Mouse (Mus musculus): ENCODE data around the gene Kxd1. TPM values are rescaled to one million over a fixed set of nuclear protein-coding genes. Genes with fewer than 3 reads are reported as not detected.

Gene Kxd1
- polyA plus RNA-seq, 1 experiment from 2014 or later, result 29.0 TPM

GRCm38 (mm10) chr8:70494416-70494945, 33.3 kb downstream of the Kxd1 start:
- peaks cover 10% of the 10 kb centered on the region for H3K4me1 ChIP-seq (ENCODE audit: control insufficient read depth, low read depth, low read length)
- peaks cover 97% of the 10 kb centered on the region for H3K27me3 ChIP-seq (ENCODE audit: control insufficient read depth, insufficient read depth, low read depth, low read length)
- H3K27ac ChIP-seq (ENCODE audit: low read length), result no peak overlapping the region
- no peak for ATAC-seq (ENCODE audit: low read depth)
- no peak overlapping the region for H3K4me2 ChIP-seq (ENCODE audit: low read depth, low read length)
- no peak overlapping the region for H3K4me3 ChIP-seq (ENCODE audit: low read depth, low read length)
- H3K36me3 ChIP-seq (ENCODE audit: control insufficient read depth, insufficient read depth), result no peaks in the 10 kb centered on the region
- WGBS (ENCODE audit: insufficient replicate concordance), result 5% methylated on average over 25 of the region's 28 CpGs
- H3K9me3 ChIP-seq (replicated peaks; ENCODE audit: control insufficient read depth, low read length), result no peaks in the 10 kb centered on the region
- H3K9ac ChIP-seq (ENCODE audit: low read depth, low read length), result no peak overlapping the region

- no peaks in the 10 kb centered on the region for H3K9me3 ChIP-seq (replicated peaks; ENCODE audit: control insufficient read depth, low read length)
- 2% methylated on average over 47 of the region's 47 CpGs for WGBS (ENCODE audit: insufficient replicate concordance)
- peak overlapping the region; percentile 43; the same call in 1 of the 2 replicates for H3K4me3 ChIP-seq (ENCODE audit: low read depth, low read length)
- no peak overlapping the region for H3K9ac ChIP-seq (ENCODE audit: low read depth, low read length)
- no peak overlapping the region for H3K4me2 ChIP-seq (ENCODE audit: low read depth, low read length)
- peaks cover 15% of the 10 kb centered on the region for H3K4me1 ChIP-seq (ENCODE audit: control insufficient read depth, low read depth, low read length)
- H3K27ac ChIP-seq (ENCODE audit: low read length), result no peak overlapping the region
- peaks cover 100% of the 10 kb centered on the region for H3K27me3 ChIP-seq (ENCODE audit: control insufficient read depth, insufficient read depth, low read depth, low read length)
- H3K36me3 ChIP-seq (ENCODE audit: control insufficient read depth, insufficient read depth), result no peaks in the 10 kb centered on the region
- no peak for ATAC-seq (ENCODE audit: low read depth)
These were observed 33.9 kb downstream of the Kxd1 start for GRCm38 (mm10) chr8:70493692-70494415.

- no peak within 1 kb of the TSS for H3K9ac ChIP-seq (ENCODE audit: low read depth, low read length)
- no peaks in the 10 kb centered on the region for H3K9me3 ChIP-seq (replicated peaks; ENCODE audit: control insufficient read depth, low read length)
- H3K4me3 ChIP-seq (ENCODE audit: low read depth, low read length), result peak within 1 kb of the TSS; percentile 43
- H3K4me1 ChIP-seq (ENCODE audit: control insufficient read depth, low read depth, low read length), result peaks cover 23% of the 10 kb centered on the region
- peaks cover 100% of the 10 kb centered on the region for H3K27me3 ChIP-seq (ENCODE audit: control insufficient read depth, insufficient read depth, low read depth, low read length)
- H3K27ac ChIP-seq (ENCODE audit: low read length), result no peak within 1 kb of the TSS
- under 1% methylated on average over 64 of the region's 93 CpGs for WGBS (ENCODE audit: insufficient replicate concordance)
- ATAC-seq (ENCODE audit: low read depth), result no peak
- peak within 1 kb of the TSS; percentile 50 for H3K4me2 ChIP-seq (ENCODE audit: low read depth, low read length)
- H3K36me3 ChIP-seq (ENCODE audit: control insufficient read depth, insufficient read depth), result no peaks in the 10 kb centered on the region
These were observed 34.8 kb downstream of the Kxd1 start, which contains the start of gene Crlf1 for GRCm38 (mm10) chr8:70492664-70493640. Crlf1 (plus strand) TSS chr8:70493158.

GRCm38 (mm10) chr8:70490880-70491495, 36.8 kb downstream of the Kxd1 start:
- ATAC-seq (ENCODE audit: low read depth), result no peak
- Histone ChIP-seq H3K9me3 (replicated peaks; ENCODE audit: control insufficient read depth, low read length) (no peaks in the 10 kb centered on the region), H3K4me2 (ENCODE audit: low read depth, low read length) (no peak overlapping the region), H3K4me1 (ENCODE audit: control insufficient read depth, low read depth, low read length) (peaks cover 23% of the 10 kb centered on the region), H3K9ac (ENCODE audit: low read depth, low read length) (no peak overlapping the region), H3K36me3 (ENCODE audit: control insufficient read depth, insufficient read depth) (no peaks in the 10 kb centered on the region), H3K27ac (ENCODE audit: low read length) (no peak overlapping the region), H3K4me3 (ENCODE audit: low read depth, low read length) (no peak overlapping the region), H3K27me3 (ENCODE audit: control insufficient read depth, insufficient read depth, low read depth, low read length) (peaks cover 100% of the 10 kb centered on the region)
- 4% methylated on average over 20 of the region's 20 CpGs for WGBS (ENCODE audit: insufficient replicate concordance)

GRCm38 (mm10) chr8:70490061-70490879, 37.5 kb downstream of the Kxd1 start:
- Histone ChIP-seq H3K9me3 (replicated peaks; ENCODE audit: control insufficient read depth, low read length) (no peaks in the 10 kb centered on the region), H3K36me3 (ENCODE audit: control insufficient read depth, insufficient read depth) (no peaks in the 10 kb centered on the region), H3K4me1 (ENCODE audit: control insufficient read depth, low read depth, low read length) (peaks cover 23% of the 10 kb centered on the region), H3K4me3 (ENCODE audit: low read depth, low read length) (no peak overlapping the region), H3K27me3 (ENCODE audit: control insufficient read depth, insufficient read depth, low read depth, low read length) (peaks cover 100% of the 10 kb centered on the region), H3K4me2 (ENCODE audit: low read depth, low read length) (no peak overlapping the region), H3K27ac (ENCODE audit: low read length) (no peak overlapping the region), H3K9ac (ENCODE audit: low read depth, low read length) (no peak overlapping the region)
- ATAC-seq (ENCODE audit: low read depth), result no peak
- 18% methylated on average over 10 of the region's 10 CpGs for WGBS (ENCODE audit: insufficient replicate concordance)

- H3K4me3 ChIP-seq (ENCODE audit: low read depth, low read length), result peak overlapping the region; percentile 33
- no peaks in the 10 kb centered on the region for H3K9me3 ChIP-seq (replicated peaks; ENCODE audit: control insufficient read depth, low read length)
- H3K4me2 ChIP-seq (ENCODE audit: low read depth, low read length), result peak overlapping the region; percentile 36
- ATAC-seq (ENCODE audit: low read depth), result no peak
- H3K9ac ChIP-seq (ENCODE audit: low read depth, low read length), result no peak overlapping the region
- H3K36me3 ChIP-seq (ENCODE audit: control insufficient read depth, insufficient read depth), result no peaks in the 10 kb centered on the region
- no peak overlapping the region for H3K27ac ChIP-seq (ENCODE audit: low read length)
- 1% methylated on average over 33 of the region's 41 CpGs for WGBS (ENCODE audit: insufficient replicate concordance)
- peaks cover 100% of the 10 kb centered on the region for H3K27me3 ChIP-seq (ENCODE audit: control insufficient read depth, insufficient read depth, low read depth, low read length)
- H3K4me1 ChIP-seq (ENCODE audit: control insufficient read depth, low read depth, low read length), result peaks cover 23% of the 10 kb centered on the region
These were observed 38.2 kb downstream of the Kxd1 start for GRCm38 (mm10) chr8:70489576-70489975.

GRCm38 (mm10) chr8:70488931-70489470, 38.8 kb downstream of the Kxd1 start:
- H3K4me1 ChIP-seq (ENCODE audit: control insufficient read depth, low read depth, low read length), result peaks cover 23% of the 10 kb centered on the region
- H3K27ac ChIP-seq (ENCODE audit: low read length), result no peak overlapping the region
- H3K9me3 ChIP-seq (replicated peaks; ENCODE audit: control insufficient read depth, low read length), result no peaks in the 10 kb centered on the region
- peaks cover 100% of the 10 kb centered on the region for H3K27me3 ChIP-seq (ENCODE audit: control insufficient read depth, insufficient read depth, low read depth, low read length)
- H3K4me3 ChIP-seq (ENCODE audit: low read depth, low read length), result peak overlapping the region; percentile 33
- H3K9ac ChIP-seq (ENCODE audit: low read depth, low read length), result no peak overlapping the region
- H3K36me3 ChIP-seq (ENCODE audit: control insufficient read depth, insufficient read depth), result no peaks in the 10 kb centered on the region
- peak overlapping the region; percentile 43 for H3K4me2 ChIP-seq (ENCODE audit: low read depth, low read length)
- 3% methylated on average over 14 of the region's 14 CpGs for WGBS (ENCODE audit: insufficient replicate concordance)
- no peak for ATAC-seq (ENCODE audit: low read depth)
